Mouse (Mus musculus): ENCODE results near the gene Elmod2.
"Not testable (repeated sequence)": the region's sequence is repeated elsewhere in the genome, so short reads cannot be mapped to it uniquely, and the experiment has no call there.

The Elmod2 gene

GRCm38 (mm10) chr8:83331899-83332697 is at the start of gene Elmod2:
TSS of gene Elmod2 (minus strand) at chr8:83332486.
- peak; percentile 98 for DNase-seq

DNA sequence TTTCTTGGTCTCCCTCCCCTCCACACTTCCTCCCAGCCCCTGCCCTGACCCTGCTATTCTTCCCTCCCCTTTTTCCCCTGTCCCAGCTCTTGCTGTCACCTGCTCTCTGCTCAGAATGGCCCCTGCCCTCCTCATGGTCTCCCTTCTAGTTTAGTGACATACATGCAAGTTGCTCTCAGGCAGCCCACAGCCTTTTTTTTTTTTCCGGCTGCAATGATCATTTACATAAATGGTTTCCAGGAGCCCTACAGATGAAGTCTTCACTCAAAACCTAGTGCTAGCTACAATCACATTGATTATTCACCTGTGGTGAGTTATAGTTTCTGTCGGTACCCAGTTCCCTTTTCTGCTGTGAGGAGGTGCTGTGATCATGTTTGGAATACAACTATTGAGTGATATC is 48.7 kb upstream of the Elmod2 start:
- no peak for DNase-seq

GRCm38 (mm10) chr8:83380141-83380540 is 47.9 kb upstream of the Elmod2 start:
- DNase-seq: no peak

DNA sequence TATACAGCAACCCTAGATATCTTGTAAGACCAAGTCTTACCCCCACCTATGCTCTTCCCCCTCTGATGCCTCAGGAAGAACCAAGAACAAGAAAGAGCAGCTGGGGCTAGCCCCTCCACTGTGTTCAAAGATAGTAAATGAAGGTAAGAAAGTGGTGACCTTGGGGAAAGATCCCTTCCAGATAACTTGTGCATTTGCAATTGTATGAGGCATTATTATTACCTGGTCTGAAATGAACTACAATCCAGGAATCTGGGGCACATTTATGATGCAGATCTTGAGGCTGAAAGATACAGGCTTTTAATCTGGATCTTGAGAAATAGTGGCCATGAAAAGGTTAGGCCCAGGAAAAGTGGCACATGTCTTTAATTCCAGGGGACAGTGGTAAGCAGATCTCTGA is 44.9 kb upstream of the Elmod2 start:
- DNase-seq: no peak

GRCm38 (mm10) chr8:83363156-83363769 is 31.0 kb upstream of the Elmod2 start:
- DNase-seq: no peak

DNA sequence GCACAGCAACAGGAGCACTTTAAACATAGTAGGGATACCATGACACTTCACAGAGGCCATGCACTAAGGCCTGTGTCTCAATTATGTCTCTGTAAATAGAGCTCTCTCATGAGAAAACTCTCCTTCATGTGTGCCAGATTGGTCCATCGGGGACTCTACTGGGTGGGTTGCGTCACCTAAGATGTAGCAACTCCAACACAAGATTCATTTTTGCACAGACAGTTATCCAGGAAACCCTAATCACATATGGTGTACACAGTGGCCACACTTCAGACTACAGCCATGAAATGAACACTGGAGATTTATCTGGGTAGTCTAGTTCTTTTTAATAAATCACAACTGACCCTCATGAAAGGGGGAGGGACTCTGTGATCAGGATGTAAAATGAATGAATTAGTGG is 19.0 kb upstream of the Elmod2 start:
- no peak for DNase-seq

- no peak for DNase-seq
Measured at GRCm38 (mm10) chr8:83348263-83348662, 16.0 kb upstream of the Elmod2 start, which contains the start of gene Mgat4d. TSS of gene Mgat4d (plus strand) at chr8:83348471.

DNA sequence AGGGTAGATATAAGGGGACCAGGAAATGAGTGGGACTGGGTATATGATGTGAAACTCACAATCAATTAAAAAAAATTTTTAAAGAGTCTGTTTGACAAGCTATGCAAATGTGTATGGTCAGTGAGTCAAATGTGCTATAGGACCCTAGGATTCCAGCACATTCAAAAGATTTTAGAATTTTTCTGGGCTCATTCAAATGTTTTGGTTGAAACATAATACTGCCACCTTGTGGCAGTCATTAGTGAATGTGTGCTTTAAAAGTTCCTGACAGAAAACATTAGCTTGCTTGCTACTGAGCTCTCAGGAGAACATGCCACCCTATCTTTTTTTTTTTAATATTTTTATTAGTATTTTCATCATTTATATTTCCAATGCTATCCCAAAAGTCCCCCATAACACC is 10.4 kb upstream of the Elmod2 start:
- no peak for DNase-seq

DNA sequence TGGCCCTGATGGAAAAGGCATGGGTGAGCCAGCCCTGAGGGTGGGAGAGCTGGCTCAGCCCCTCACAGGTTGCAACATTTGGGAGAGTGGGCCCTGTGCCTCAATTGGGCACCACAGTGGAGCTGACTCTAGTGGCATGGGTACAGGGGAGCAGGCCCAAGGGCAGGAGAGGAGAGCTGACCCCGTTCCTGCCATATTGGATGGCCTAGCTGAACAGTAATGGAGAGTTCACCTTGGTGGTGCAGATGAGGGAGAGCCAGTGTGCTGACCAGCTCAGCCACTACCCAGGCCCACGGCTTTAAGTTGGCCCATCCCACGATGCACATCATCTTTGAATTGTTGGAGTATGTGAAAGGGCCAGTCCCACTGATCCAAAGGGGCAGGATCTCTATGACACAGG is 9.8 kb upstream of the Elmod2 start:
- no peak for DNase-seq

- no peak for DNase-seq
Measured at GRCm38 (mm10) chr8:83332864-83333263, 578 bp upstream of the Elmod2 start.

DNA sequence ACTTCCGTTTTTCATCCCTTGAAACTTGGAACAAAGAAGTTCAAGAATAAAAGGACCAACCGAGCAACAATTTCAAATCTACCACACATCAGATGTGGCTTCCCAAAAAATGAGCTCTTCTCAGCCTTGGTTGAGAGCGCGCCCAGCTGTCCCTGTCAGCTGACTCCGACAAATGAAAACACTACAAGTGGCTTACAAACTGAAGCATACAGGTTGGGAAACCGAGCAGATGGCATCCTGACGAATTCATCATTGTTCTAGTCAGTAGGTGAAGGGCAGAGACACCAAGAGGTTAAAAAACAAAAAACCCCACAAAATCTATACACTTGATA is 753 bp downstream of the Elmod2 start:
- peak; percentile 16 for DNase-seq

GRCm38 (mm10) chr8:83327889-83328288 is 4.4 kb downstream of the Elmod2 start:
- DNase-seq: no peak

DNA sequence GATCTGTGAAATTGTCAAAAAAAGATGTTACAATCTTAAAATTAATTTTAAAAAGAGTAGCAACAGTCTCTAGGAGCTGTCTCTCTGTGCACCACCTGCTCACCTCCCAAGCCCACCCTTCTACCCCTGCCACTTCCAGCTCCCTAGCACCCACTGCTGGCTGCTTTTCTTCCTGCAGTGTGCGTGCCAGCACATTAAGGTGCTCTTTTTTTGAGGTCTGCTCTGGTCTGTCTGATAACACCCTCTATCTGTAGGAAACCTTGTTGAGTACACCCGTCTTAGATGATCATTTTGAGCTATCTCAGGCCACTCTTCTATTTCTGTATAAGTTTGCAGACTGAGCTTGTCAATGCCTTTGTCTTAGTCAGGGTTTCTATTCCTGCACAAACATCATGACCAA is 9.2 kb downstream of the Elmod2 start:
- DNase-seq: peak; percentile 34

GRCm38 (mm10) chr8:83322374-83322773 is 9.9 kb downstream of the Elmod2 start:
- DNase-seq: no peak

GRCm38 (mm10) chr8:83320543-83320942 is 11.7 kb downstream of the Elmod2 start:
- DNase-seq: no peak

DNA sequence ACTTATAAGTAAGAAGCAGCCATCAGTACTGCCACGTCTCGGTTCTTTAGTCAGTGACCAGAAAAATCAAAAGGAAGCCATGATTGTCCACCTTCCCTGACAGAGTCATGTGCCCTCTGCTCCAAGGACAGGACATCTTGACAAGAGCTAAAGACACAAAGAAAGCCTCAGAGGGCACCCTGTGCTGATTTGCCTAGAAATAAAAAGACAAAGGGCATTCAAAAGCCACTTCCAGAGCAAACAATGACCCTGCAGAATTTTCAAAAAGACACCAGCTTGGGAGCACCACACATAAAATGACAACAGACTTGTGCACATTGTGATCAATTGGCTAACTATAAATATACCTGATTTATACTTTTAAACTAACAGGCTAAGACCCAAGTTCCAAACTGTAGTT is 16.6 kb downstream of the Elmod2 start:
- no peak for DNase-seq

DNA sequence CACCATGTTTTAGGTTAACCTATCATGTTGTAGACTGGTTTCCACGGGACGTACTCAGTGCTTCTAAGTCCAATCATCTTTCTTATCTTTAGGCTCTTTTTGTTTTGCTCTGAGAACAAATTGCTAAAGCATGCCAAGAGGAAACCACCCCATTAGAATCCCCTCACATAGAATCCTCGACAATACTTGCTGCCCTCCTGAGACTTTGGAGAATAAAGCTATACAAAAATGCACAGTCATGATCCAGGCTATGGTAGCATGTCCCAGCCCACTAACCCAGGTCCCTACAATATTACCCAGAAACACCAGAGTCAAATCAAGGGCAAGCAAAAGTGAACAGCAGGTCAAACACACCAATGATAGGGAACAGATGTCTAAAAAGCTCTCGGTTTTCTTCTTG is 17.2 kb downstream of the Elmod2 start:
- DNase-seq: not testable (repeated sequence)

- no peak for DNase-seq
Measured at GRCm38 (mm10) chr8:83309836-83310235, 22.4 kb downstream of the Elmod2 start.

- DNase-seq: no peak
Measured at GRCm38 (mm10) chr8:83304946-83305345, 27.3 kb downstream of the Elmod2 start.

GRCm38 (mm10) chr8:83300135-83300534 is 32.2 kb downstream of the Elmod2 start:
- DNase-seq: peak; percentile 20

GRCm38 (mm10) chr8:83297375-83297774 is 34.9 kb downstream of the Elmod2 start:
- DNase-seq: no peak

DNA sequence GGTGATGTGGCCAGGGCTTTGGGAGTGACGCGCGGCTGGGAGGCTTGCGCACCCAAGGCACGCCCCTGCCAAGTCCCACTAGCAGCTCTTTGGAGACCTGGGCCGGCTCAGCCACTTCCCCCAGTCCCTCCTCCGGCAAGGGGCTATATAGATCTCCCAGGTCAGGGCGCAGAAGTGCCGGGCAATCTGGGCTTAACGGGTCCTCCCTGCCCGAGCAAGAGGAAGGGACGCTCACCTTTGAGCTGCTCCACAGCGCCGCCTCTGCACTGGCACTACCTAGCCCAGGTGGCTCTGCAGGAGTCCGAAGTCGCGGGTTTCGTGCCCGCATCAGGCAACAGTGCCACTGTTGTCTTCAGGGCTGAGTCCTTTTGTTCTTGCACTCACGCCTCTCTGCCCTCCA is 42.1 kb downstream of the Elmod2 start, which contains the start of gene Ucp1:
Gene Ucp1, plus strand, starts transcription at position 177 of the 400 bp plus-strand sequence.
- no peak for DNase-seq

DNA sequence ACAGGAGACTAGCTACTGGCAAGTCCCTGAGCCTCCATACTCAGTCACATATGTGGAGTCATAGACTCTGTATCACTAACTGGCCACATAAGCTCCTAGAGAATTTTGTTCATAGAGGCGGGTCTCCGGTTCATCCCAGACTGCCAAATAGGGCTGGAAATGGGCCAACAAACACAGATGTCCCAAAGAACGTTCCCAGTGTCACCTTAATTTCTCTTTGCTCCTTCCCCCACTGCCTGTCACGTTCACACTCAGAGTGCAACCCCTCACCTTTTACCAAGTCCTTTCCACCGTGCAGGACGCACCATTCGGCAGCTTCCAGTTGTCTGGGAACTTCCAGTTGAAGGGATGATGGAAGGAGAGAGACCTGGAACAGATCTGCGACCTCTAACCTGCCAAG is 46.9 kb downstream of the Elmod2 start:
- DNase-seq: no peak

DNA sequence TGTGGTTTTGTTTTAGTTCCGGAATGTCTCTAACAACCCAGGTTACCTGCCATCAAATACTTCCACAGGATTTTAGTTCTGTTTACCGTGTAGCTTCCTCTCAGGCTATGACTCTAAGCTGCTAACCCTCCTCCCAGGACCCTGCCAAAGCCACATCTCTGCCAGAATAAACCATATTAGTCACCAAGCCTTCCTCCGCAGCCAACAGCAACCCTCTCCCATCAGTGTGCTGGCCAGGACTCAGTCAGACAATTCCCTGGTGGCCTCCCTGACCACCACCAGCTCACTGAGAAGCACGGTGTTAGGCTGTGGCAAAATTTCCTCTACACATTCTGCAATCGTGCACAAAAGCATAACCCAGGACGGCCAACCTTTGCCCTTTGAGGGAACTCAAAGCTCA is 53.9 kb downstream of the Elmod2 start:
- DNase-seq: no peak

DNA sequence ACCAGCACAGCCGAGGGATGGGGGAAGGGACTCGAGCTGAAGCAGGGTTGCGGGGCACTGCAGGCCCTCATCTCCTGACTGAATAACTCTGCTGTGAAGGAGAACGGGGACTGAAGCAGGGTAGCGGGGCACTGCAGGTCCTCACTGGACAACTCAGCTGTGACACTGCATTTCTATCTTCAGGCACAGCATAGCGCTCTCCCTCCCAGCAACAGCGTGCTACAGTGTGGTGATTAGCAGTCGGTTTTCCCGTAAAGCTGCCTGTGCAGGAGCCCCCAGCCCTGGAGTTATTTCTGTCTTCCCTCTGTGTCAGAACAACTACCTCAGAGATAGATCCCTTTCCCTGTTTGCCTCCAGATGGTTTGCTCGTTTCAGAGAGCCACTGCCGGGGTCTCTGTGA is 57.8 kb downstream of the Elmod2 start:
- peak; percentile 9 for DNase-seq

Measured in thymus, postnatal 14 days (tissue).